Mouse (Mus musculus) lung, embryonic 16.5 days (tissue): Measurements from ENCODE around the gene Gmcl1. TPM values are rescaled to one million over a fixed set of nuclear protein-coding genes. Genes with fewer than 3 reads are reported as not detected.
A peak's percentile ranks its signal among the peaks of the same experiment; 100 is the strongest.

Experiments used
- ATAC-seq: fragments of 200-750 bp; cut with Nextera tagmentation; 2 replicates; pipeline ENCODE4 v1.8.0; 2017; ENCODE audit warnings: low read depth, mild to moderate bottlenecking, moderate library complexity
- H3K27ac ChIP-seq: fragments of 300-500 bp; sonication (generic); 2 replicates; pipeline ENCODE4 v1.5.1; 2014; ENCODE audit warnings: mild to moderate bottlenecking, control low read depth, low read length
- H3K27me3 ChIP-seq: fragments of 300-500 bp; sonication (generic); 2 replicates; pipeline ENCODE4 v1.6.1; 2014; ENCODE audit warnings: low read depth, low read length, mixed read lengths; ENCODE audit not compliant: control insufficient read depth, insufficient read depth
- H3K36me3 ChIP-seq: fragments of 300-500 bp; sonication (generic); 2 replicates; pipeline ENCODE4 v1.6.1; 2014; ENCODE audit warnings: low read length; ENCODE audit not compliant: control insufficient read depth, insufficient read depth
- H3K4me1 ChIP-seq: fragments of 300-500 bp; sonication (generic); replicated peaks from 2 replicates; pipeline ENCODE4 v1.6.1; 2014; ENCODE audit warnings: low read length, mixed read lengths; ENCODE audit not compliant: control insufficient read depth, insufficient read depth
- H3K4me2 ChIP-seq: fragments of 300-500 bp; sonication (generic); 2 replicates; pipeline ENCODE4 v1.6.1; 2014; ENCODE audit warnings: low read depth, low read length, control low read depth
- H3K4me3 ChIP-seq: fragments of 300-500 bp; sonication (generic); 2 replicates; pipeline ENCODE4 v1.5.1; 2014; ENCODE audit warnings: mild to moderate bottlenecking, low read length, control low read depth
- H3K9ac ChIP-seq: fragments of 300-500 bp; sonication (generic); 2 replicates; pipeline ENCODE4 v1.6.1; 2014; ENCODE audit warnings: low read length, control low read depth
- H3K9me3 ChIP-seq: fragments of 300-500 bp; sonication (generic); 2 replicates; pipeline ENCODE4 v1.6.1; 2016; ENCODE audit warnings: low read length; ENCODE audit not compliant: control insufficient read depth
- WGBS: fragments of 180-500 bp; shearing (Covaris S2); extraction: QIAGEN DNeasy Blood & Tissue Kit; methylation state at CpG from one replicate; pipeline ENCODE4 v1.1.7; 2014; 5-methylcytosine and 5-hydroxymethylcytosine counted together
- polyA plus RNA-seq: library from polyadenylated mRNA; unstranded; fragments of >200 nt; fragmentation: Nextera tagmentation; extraction: Ambion mirVana; gene quantifications from 2 replicates; pipeline ENCODE4 v1.2.1, GENCODE M21; 2015

The Gmcl1 gene
- polyA plus RNA-seq, 1 experiment from 2014 or later: 22.9 TPM

GRCm38 (mm10) chr6:86670873-86671272 is 62.3 kb downstream of the Gmcl1 start:
- Histone ChIP-seq H3K4me2 (no peak overlapping the region), H3K4me3 (no peak overlapping the region), H3K9ac (peak overlapping the region; percentile 22; the same call in 1 of the 2 replicates), H3K27me3 (no peaks in the 10 kb centered on the region), H3K27ac (no peak overlapping the region), H3K36me3 (peaks cover 16% of the 10 kb centered on the region), H3K4me1 (peaks cover 12% of the 10 kb centered on the region), H3K9me3 (no peaks in the 10 kb centered on the region)
- 19% methylated on average over 2 of the region's 2 CpGs for WGBS
- no peak for ATAC-seq

- Histone ChIP-seq H3K9ac (peak overlapping the region; percentile 72), H3K4me2 (peak overlapping the region; percentile 65), H3K4me3 (peak overlapping the region; percentile 78), H3K27me3 (no peaks in the 10 kb centered on the region), H3K9me3 (no peaks in the 10 kb centered on the region), H3K4me1 (peaks cover 12% of the 10 kb centered on the region), H3K27ac (peak overlapping the region; percentile 59), H3K36me3 (peaks cover 10% of the 10 kb centered on the region)
- ATAC-seq: peak; percentile 99
- 1% methylated on average over 36 of the region's 37 CpGs for WGBS
Measured at GRCm38 (mm10) chr6:86669240-86669727, 63.9 kb downstream of the Gmcl1 start.

GRCm38 (mm10) chr6:86668580-86669239 is 64.5 kb downstream of the Gmcl1 start, which contains the start of gene Mxd1:
TSS of gene Mxd1 (minus strand) at chr6:86669161.
- ATAC-seq: no peak; the same call in 1 of the 2 replicates
- peaks cover 12% of the 10 kb centered on the region for H3K4me1 ChIP-seq
- peak within 1 kb of the TSS; percentile 78 for H3K4me3 ChIP-seq
- peak within 1 kb of the TSS; percentile 59 for H3K27ac ChIP-seq
- no peaks in the 10 kb centered on the region for H3K27me3 ChIP-seq
- no peaks in the 10 kb centered on the region for H3K9me3 ChIP-seq
- peaks cover 7% of the 10 kb centered on the region for H3K36me3 ChIP-seq
- WGBS: under 1% methylated on average over 62 of the region's 76 CpGs
- peak within 1 kb of the TSS; percentile 89 for H3K4me2 ChIP-seq
- H3K9ac ChIP-seq: peak within 1 kb of the TSS; percentile 83

- Histone ChIP-seq H3K9ac (no peak overlapping the region), H3K27ac (no peak overlapping the region), H3K9me3 (no peaks in the 10 kb centered on the region), H3K4me1 (peaks cover 12% of the 10 kb centered on the region), H3K4me2 (no peak overlapping the region), H3K27me3 (no peaks in the 10 kb centered on the region), H3K4me3 (no peak overlapping the region), H3K36me3 (peaks cover 8% of the 10 kb centered on the region)
- 87% methylated on average over 10 of the region's 10 CpGs for WGBS
- ATAC-seq: no peak
Measured at GRCm38 (mm10) chr6:86667061-86667460, 66.1 kb downstream of the Gmcl1 start.

- H3K27me3 ChIP-seq: no peaks in the 10 kb centered on the region
- no peak overlapping the region for H3K4me2 ChIP-seq
- no peak for ATAC-seq
- H3K9me3 ChIP-seq: no peaks in the 10 kb centered on the region
- WGBS: 75% methylated on average over 17 of the region's 17 CpGs
- peaks cover 12% of the 10 kb centered on the region for H3K4me1 ChIP-seq
- no peak overlapping the region for H3K27ac ChIP-seq
- no peak overlapping the region for H3K9ac ChIP-seq
- no peak overlapping the region for H3K4me3 ChIP-seq
- peaks cover 14% of the 10 kb centered on the region for H3K36me3 ChIP-seq
Measured at GRCm38 (mm10) chr6:86665560-86666307, 67.4 kb downstream of the Gmcl1 start.

- Histone ChIP-seq H3K9me3 (no peaks in the 10 kb centered on the region), H3K27me3 (no peaks in the 10 kb centered on the region), H3K9ac (no peak overlapping the region), H3K4me2 (no peak overlapping the region), H3K4me1 (peaks cover 12% of the 10 kb centered on the region), H3K4me3 (no peak overlapping the region), H3K27ac (no peak overlapping the region), H3K36me3 (peaks cover 20% of the 10 kb centered on the region)
- ATAC-seq: no peak
- WGBS: 76% methylated on average over 5 of the region's 5 CpGs
Measured at GRCm38 (mm10) chr6:86665076-86665475, 68.1 kb downstream of the Gmcl1 start.

- 75% methylated on average over 9 of the region's 9 CpGs for WGBS
- Histone ChIP-seq H3K9ac (no peak overlapping the region), H3K36me3 (peaks cover 26% of the 10 kb centered on the region), H3K4me1 (no peaks in the 10 kb centered on the region), H3K9me3 (no peaks in the 10 kb centered on the region), H3K27ac (no peak overlapping the region), H3K4me3 (no peak overlapping the region), H3K27me3 (no peaks in the 10 kb centered on the region), H3K4me2 (no peak overlapping the region)
- no peak for ATAC-seq
Measured at GRCm38 (mm10) chr6:86660161-86660877, 72.9 kb downstream of the Gmcl1 start.

- no peak overlapping the region for H3K4me2 ChIP-seq
- H3K9ac ChIP-seq: no peak overlapping the region
- H3K27me3 ChIP-seq: no peaks in the 10 kb centered on the region
- no peaks in the 10 kb centered on the region for H3K9me3 ChIP-seq
- H3K27ac ChIP-seq: no peak overlapping the region
- H3K36me3 ChIP-seq: peaks cover 26% of the 10 kb centered on the region
- no peak overlapping the region for H3K4me3 ChIP-seq
- 85% methylated on average over 3 of the region's 3 CpGs for WGBS
- H3K4me1 ChIP-seq: no peaks in the 10 kb centered on the region
- ATAC-seq: no peak
Measured at GRCm38 (mm10) chr6:86658501-86658900, 74.7 kb downstream of the Gmcl1 start.
